Mouse (Mus musculus) adrenal gland, postnatal 14 days (tissue): ENCODE measurements around the gene Pakap. TPM values are rescaled to one million over a fixed set of nuclear protein-coding genes. Genes with fewer than 3 reads are reported as not detected.

Experiments used
- DNase-seq: peaks from one replicate; pipeline ENCODE4 v3.0.0; 2021; ENCODE audit warnings: mixed read lengths
- total RNA-seq: library from RNA; stranded (reverse); gene quantifications from 2 replicates; pipeline ENCODE4 v1.2.3, GENCODE M21; 2021

The Pakap gene
- total RNA-seq, 1 experiment from 2014 or later: 45.8 TPM

DNA sequence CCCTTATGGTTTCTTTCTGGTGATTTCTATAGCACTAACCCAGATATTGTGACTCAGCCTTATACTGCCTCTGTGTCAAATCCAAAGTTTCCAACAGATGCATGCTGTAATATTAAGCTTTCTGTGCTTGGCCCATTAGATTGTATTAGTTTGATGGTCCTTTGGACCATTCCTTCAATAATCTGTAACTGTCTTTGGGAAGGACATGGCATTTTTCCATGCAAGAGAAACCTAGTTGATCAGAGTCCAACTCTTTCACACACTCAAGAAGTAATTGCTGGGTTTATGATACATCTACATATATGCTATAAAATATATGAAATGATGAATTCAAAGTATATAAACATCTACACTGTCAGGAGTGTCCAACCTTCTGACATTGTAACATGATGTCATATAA, 147.9 kb downstream of the Pakap start:
- no peak for DNase-seq

- no peak for DNase-seq
Observed at GRCm38 (mm10) chr4:57716735-57717134, 148.8 kb downstream of the Pakap start.

- no peak for DNase-seq
Observed at GRCm38 (mm10) chr4:57717354-57717753, 149.4 kb downstream of the Pakap start, which contains the start of gene Akap2. Akap2 (plus strand) TSS chr4:57717657.

- DNase-seq: no peak
Observed at GRCm38 (mm10) chr4:57719370-57719769, 151.4 kb downstream of the Pakap start.

GRCm38 (mm10) chr4:57720869-57721361, 152.9 kb downstream of the Pakap start:
- DNase-seq: no peak

- DNase-seq: no peak
Observed at GRCm38 (mm10) chr4:57722296-57722695, 154.3 kb downstream of the Pakap start.

- peak; percentile 21 for DNase-seq
Observed at GRCm38 (mm10) chr4:57723659-57724058, 155.7 kb downstream of the Pakap start.

GRCm38 (mm10) chr4:57725569-57725968, 157.6 kb downstream of the Pakap start:
- no peak for DNase-seq

- DNase-seq: peak; percentile 52
Observed at GRCm38 (mm10) chr4:57728611-57729183, 160.7 kb downstream of the Pakap start.

DNA sequence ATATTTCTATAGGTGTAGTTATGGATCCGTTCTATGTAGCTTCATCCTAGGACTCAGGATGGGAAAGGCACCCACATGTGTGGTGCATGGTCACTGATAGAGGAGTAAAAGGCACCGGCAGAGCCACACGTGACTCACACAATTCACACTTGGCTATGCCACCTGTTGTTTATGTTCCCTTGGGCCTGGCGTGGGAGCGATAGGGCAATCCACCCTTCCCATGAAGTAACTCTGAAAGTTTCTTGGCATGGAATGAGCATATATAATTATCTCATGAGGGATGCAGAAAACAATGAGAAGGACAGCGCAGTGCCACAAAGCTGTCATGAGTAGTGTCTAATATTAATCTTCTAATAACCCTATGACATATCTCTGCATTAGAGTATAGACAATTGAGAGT, 162.1 kb downstream of the Pakap start:
- no peak for DNase-seq

DNA sequence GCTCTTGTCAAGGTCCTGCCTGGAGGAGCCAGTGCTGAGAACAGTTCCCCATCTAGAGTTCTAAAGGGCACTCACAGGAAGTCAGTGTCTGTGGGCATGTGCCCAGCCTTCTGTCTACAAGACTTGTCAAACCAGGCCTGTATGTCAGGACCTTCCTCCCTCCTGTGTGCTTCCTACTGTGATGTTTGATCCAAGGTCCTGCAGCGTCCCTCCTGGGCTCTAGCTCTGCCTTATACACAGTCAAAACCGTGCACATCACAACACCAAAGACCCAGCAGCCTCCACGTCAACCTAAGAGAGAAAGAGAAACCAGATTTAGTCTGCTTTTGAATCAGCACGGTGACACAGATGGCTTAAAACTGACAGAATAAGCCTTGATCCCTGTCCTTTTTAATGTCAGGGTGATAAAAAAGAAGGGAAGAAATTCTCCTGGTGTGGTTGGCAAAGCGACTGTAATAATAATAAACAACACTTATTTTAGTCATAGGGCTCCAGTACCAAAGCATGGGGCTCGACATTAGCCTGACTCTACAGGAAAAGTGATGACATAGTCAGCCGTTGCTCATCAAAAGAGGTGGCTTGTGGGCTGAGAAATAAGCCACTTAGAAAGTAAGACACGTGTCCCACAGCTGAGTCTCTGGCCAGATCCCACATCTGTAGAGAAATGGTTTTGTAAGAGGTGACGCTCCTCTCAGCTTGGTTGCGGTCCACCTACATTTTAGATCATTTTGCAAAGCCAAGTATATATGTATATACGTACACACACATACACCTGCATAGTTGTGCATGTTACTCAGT, 163.0 kb downstream of the Pakap start:
- peak; percentile 50 for DNase-seq

GRCm38 (mm10) chr4:57732351-57732750, 164.4 kb downstream of the Pakap start:
- DNase-seq: no peak

GRCm38 (mm10) chr4:57733445-57733844, 165.5 kb downstream of the Pakap start:
- peak; percentile 71 for DNase-seq

GRCm38 (mm10) chr4:57735426-57735825, 167.4 kb downstream of the Pakap start:
- peak; percentile 75 for DNase-seq

DNA sequence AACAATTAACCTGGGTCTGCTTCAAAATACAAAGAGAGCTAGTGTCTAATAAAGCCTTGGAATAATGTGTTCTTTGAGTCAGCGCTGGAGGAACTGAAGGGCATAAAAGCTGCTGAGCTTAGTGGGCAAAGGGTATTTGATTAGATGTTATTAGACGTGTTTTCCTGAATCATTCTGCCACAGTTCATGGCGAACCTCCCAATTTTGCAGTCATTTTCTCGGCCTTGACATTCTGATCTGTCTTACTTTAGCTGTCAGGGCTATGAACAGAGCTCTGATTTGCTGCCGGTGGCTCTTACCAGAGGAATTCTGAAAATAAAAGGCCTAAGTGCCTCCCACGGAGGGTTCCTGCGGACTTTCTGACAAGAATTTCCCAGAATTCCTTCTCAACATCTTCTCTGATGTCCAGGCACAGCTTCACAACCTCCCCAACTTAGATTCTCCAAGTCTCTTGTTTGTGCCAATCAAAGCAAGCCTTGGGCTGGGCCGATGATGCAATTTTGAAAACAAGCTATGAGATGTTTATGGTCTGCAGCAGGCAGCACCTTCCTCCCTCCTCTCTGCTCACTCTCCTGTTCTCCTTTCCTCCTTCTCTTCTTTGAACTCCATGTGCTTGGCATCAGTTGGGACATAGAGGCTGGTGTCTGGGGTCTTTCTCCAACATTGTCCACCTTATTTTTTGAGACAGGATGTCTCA, 171.0 kb downstream of the Pakap start:
- peak; percentile 69 for DNase-seq

GRCm38 (mm10) chr4:57743325-57743929, 175.4 kb downstream of the Pakap start:
- no peak for DNase-seq

DNA sequence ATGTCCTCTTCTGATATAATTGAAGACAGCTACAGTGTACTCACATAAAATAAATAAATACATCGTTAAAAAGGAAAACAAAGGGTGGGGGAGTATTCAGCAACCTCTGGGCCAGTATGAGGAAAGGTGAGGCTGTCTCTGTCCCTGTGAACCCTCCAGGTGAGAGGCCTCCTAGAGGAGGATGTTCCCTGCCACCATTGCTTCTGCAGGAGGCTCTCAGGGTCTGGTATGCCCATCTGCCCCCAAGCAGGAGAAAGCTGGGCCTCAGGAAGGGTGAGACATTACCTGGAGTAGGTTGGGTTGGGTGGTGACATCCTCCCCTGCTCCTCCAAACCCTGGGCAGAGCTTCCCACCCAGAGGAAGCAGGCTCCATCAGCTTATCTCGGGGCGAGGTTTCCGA, 182.7 kb downstream of the Pakap start:
- DNase-seq: no peak

- DNase-seq: no peak
Observed at GRCm38 (mm10) chr4:57751054-57751453, 183.1 kb downstream of the Pakap start.

GRCm38 (mm10) chr4:57751566-57751965, 183.6 kb downstream of the Pakap start:
- DNase-seq: peak; percentile 69

GRCm38 (mm10) chr4:57755085-57755484, 187.1 kb downstream of the Pakap start:
- no peak for DNase-seq

GRCm38 (mm10) chr4:57757997-57758396, 190.0 kb downstream of the Pakap start:
- DNase-seq: peak; percentile 27

DNA sequence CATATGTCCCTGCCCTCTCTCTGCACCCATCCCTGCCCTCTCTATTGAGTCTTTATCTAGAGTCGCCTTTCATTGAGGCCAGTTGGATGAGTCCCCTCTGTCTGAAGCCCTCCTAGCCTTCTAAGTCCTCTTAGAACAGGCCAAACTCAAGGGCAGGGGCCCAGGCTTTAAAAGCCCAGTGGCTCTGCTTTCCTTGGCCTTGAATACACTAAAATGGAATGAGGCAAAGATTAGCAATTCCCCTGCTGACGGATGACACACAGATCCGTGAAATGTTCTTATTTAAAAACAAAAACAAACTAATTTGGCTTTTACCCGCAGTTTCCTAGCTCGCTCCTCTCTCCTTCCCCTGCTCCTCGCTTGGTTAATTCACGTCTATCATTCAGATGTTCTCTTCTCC, 194.4 kb downstream of the Pakap start:
- DNase-seq: peak; percentile 29

DNA sequence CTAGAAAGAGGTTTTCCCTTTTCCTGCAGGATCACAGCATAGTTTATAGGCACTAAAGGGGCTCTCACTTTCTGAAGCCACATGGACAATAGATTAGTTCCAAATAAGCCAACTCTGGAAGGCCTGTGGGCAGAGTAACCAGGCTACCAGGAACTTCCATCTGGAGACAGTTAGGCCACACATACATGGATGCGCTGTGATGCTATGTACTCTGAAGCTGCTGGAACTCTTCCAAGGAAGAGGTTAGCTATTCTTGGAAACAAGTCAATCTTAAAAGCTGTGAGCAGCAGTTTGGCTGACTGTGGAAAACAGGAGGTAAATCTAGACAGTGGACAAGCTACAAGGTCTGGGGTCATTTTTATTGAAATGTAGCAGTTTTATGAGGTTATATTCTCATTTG, 196.4 kb downstream of the Pakap start:
- no peak for DNase-seq
